Mouse (Mus musculus) embryonic facial prominence, embryonic 14.5 days (tissue): ENCODE measurements around the gene Rex2. TPM values are rescaled to one million over a fixed set of nuclear protein-coding genes. Genes with fewer than 3 reads are reported as not detected.
A peak's percentile ranks its signal among the peaks of the same experiment; 100 is the strongest.
"Not testable (repeated sequence)": the region's sequence is repeated elsewhere in the genome, so short reads cannot be mapped to it uniquely, and the experiment has no call there.

Experiments used
- ATAC-seq: fragments of 200-750 bp; cut with Nextera tagmentation; 2 replicates; pipeline ENCODE4 v1.8.0; 2017; ENCODE audit warnings: low read depth, moderate number of reproducible peaks, moderate TSS enrichment
- DNase-seq: peaks from one replicate; pipeline ENCODE4 v3.0.0-alpha.2; 2015; ENCODE audit warnings: low spot score
- H3K27ac ChIP-seq: fragments of 300-500 bp; sonication (generic); replicated peaks from 2 replicates; pipeline ENCODE4 v1.5.1; 2014; ENCODE audit warnings: low read depth, mild to moderate bottlenecking, low read length, moderate library complexity
- H3K27me3 ChIP-seq: fragments of 300-500 bp; sonication (generic); replicated peaks from 2 replicates; pipeline ENCODE4 v1.6.1; 2014; ENCODE audit warnings: low read length; ENCODE audit not compliant: control insufficient read depth, insufficient read depth
- H3K36me3 ChIP-seq: fragments of 300-500 bp; sonication (generic); 2 replicates; pipeline ENCODE4 v1.6.1; 2014; ENCODE audit warnings: low read length, mixed read lengths; ENCODE audit not compliant: control insufficient read depth, insufficient read depth
- H3K4me1 ChIP-seq: fragments of 300-500 bp; sonication (generic); 2 replicates; pipeline ENCODE4 v1.6.1; 2014; ENCODE audit warnings: antibody characterized with exemption, low read length; ENCODE audit not compliant: control insufficient read depth, insufficient read depth
- H3K4me2 ChIP-seq: fragments of 300-500 bp; sonication (generic); 2 replicates; pipeline ENCODE4 v1.6.1; 2014; ENCODE audit warnings: low read depth, mild to moderate bottlenecking, low read length, moderate library complexity, mixed read lengths
- H3K4me3 ChIP-seq: fragments of 300-500 bp; sonication (generic); 2 replicates; pipeline ENCODE4 v1.5.1; 2014; ENCODE audit warnings: low read depth, mild to moderate bottlenecking, low read length
- H3K9ac ChIP-seq: fragments of 300-500 bp; sonication (generic); 2 replicates; pipeline ENCODE4 v1.6.1; 2014; ENCODE audit warnings: low read depth, mild to moderate bottlenecking, low read length, moderate library complexity, mixed read lengths
- H3K9me3 ChIP-seq: fragments of 300-500 bp; sonication (generic); 2 replicates; pipeline ENCODE4 v1.6.1; 2016; ENCODE audit warnings: low read length; ENCODE audit not compliant: control insufficient read depth
- WGBS: fragments of 180-500 bp; shearing (Covaris S2); extraction: QIAGEN DNeasy Blood & Tissue Kit; methylation state at CpG from one replicate; pipeline ENCODE4 v1.1.7; 2014; 5-methylcytosine and 5-hydroxymethylcytosine counted together
- polyA plus RNA-seq: library from polyadenylated mRNA; unstranded; fragments of >200 nt; fragmentation: Nextera tagmentation; extraction: Ambion mirVana; gene quantifications from 2 replicates; pipeline ENCODE4 v1.2.1, GENCODE M21; 2014

The Rex2 gene
- polyA plus RNA-seq, result not detected in 2 replicates

GRCm38 (mm10) chr4:147021550-147021949, at the start of gene Rex2:
Rex2 (plus strand) TSS chr4:147021850.
- no CpG with 5 or more reads among the region's 6 CpGs for WGBS
- not testable (repeated sequence) for DNase-seq, H3K4me1 ChIP-seq, H3K36me3 ChIP-seq, H3K4me2 ChIP-seq, H3K4me3 ChIP-seq, H3K27me3 ChIP-seq, ATAC-seq, H3K9ac ChIP-seq, H3K9me3 ChIP-seq, H3K27ac ChIP-seq

DNA sequence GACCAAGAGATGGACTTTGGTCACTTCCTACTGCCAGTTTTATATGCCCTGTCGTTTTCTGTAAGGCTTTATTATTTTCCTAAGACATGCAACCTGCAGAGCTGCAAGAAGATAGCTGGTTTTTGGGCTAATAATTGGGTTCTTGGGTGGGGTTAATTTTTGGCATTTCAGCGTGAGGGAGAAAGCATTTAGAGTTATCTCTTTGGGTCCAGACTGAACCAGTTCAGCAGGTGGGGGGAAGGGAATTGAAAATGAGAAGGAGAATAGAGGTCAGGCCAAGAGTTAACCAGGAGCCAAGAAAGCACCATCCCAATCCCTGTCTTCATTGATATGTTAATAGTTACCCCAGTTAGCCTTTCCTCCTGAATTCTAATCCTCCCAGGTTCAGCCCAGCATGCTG, 45.1 kb upstream of the Rex2 start:
- not testable (repeated sequence) for H3K27ac ChIP-seq, H3K4me1 ChIP-seq, H3K36me3 ChIP-seq, H3K27me3 ChIP-seq, H3K4me3 ChIP-seq, DNase-seq, H3K9me3 ChIP-seq, H3K4me2 ChIP-seq, ATAC-seq, H3K9ac ChIP-seq
- WGBS, result 21% methylated on average over 2 of the region's 2 CpGs

DNA sequence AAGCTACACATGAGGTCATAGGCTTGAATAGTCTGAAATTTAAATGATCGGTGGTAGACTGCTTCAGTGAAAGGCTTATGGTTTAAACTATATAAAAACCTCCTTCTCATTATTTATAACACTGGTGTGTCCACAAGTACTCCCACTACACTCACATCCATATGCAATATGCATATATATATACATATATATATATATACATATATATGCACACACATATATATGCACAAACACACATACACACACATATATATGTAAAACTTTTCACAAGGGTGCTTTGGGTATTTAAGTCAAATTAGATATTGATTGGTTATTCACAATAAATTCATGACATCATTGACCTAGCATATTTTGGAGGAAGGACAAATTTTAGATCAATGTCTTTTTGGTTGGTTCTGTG, 3.2 kb upstream of the Rex2 start:
- not testable (repeated sequence) for H3K4me1 ChIP-seq, H3K4me2 ChIP-seq, ATAC-seq, H3K4me3 ChIP-seq, H3K27ac ChIP-seq, DNase-seq, H3K36me3 ChIP-seq, H3K9me3 ChIP-seq, H3K9ac ChIP-seq, H3K27me3 ChIP-seq
- WGBS, result no CpG with 5 or more reads among the region's 1 CpGs

GRCm38 (mm10) chr4:147026374-147026773, 4.7 kb downstream of the Rex2 start:
- WGBS, result 42% methylated on average over 1 of the region's 1 CpGs
- not testable (repeated sequence) for H3K4me3 ChIP-seq, H3K9me3 ChIP-seq, H3K4me2 ChIP-seq, H3K4me1 ChIP-seq, H3K27me3 ChIP-seq, H3K36me3 ChIP-seq, H3K9ac ChIP-seq, DNase-seq, H3K27ac ChIP-seq, ATAC-seq

DNA sequence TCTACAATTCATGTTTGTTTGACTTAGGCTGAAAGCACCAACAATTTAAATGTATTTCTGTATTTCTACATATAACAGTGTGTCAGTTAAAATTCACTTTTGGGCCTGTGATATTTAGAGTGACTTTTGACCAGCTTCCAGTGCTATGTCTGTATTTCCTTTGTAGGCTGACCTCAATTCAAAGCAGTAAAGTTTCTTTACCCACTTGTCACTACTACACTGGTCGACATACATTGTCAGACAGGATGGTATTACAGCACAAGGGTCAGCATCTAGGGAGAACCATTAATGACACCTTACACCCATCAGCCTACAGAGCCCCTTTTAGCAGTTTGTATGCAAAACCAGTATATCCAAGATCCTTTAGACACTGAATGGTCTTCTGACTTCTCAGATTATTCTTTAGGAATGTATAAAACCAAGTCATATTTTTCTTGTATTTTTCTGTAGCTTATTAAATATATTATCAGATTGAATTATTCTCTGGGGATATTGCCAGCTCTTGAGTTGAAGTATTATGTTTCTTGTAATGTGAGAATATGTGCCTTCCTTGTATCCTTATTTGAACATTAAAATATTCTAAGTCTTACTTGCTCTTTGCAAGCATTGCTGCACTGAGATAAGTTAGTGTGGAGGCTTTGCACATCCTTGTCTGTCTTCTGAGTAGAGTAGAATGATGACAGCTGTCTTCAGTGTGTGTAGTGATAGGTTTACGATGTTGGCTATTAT, 9.8 kb downstream of the Rex2 start:
- H3K27ac ChIP-seq, H3K9me3 ChIP-seq, H3K36me3 ChIP-seq, H3K4me3 ChIP-seq, H3K9ac ChIP-seq, H3K4me2 ChIP-seq, H3K4me1 ChIP-seq, DNase-seq, H3K27me3 ChIP-seq: not testable (repeated sequence)
- 0 out of 2 replicates have a peak, but pooled peaks have one; percentile 37 for ATAC-seq
- WGBS, result 76% methylated on average over 1 of the region's 2 CpGs

DNA sequence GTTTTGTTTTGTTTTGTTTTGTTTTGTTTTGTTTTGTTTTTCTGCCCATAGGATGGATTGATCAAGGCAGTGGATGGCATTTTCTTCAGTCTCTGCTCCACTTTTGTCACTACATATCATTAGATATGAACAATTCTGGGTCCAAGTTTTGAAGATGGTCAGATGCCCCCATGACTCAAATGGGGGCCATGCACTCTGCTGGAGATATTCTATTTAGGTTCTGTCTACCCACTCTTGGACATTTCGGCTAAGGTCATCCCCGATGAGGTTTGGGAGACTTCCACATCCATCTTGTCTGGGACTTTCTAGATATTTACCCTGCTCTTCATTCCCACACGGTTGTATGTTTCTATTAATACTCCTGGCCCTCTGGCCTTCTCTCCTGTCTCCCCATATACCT, 42.1 kb downstream of the Rex2 start:
- H3K4me3 ChIP-seq, H3K9me3 ChIP-seq, DNase-seq, ATAC-seq, H3K4me1 ChIP-seq, H3K4me2 ChIP-seq, H3K27ac ChIP-seq, H3K36me3 ChIP-seq, H3K27me3 ChIP-seq, H3K9ac ChIP-seq: not testable (repeated sequence)
- 100% methylated on average over 2 of the region's 3 CpGs for WGBS

DNA sequence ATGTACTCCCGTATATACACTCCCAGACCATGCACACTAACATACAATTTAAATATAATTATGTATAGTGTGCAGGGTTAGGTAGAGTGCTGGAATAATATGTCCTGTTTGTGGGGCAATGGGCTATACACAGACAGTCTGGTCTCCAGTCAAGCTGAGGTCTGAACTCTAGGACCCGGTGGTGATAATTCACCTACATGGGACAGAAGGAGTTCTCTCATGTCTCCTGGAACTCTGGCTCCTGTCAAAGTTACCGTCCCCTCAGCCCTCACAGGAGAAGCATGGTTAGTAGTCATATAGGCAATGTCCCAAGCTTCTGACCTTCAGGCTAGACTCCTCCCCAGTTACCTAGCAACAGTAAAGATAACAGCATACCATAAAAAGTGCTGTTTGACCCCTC, 44.2 kb downstream of the Rex2 start:
- not testable (repeated sequence) for H3K9me3 ChIP-seq, H3K4me3 ChIP-seq, H3K4me2 ChIP-seq, H3K9ac ChIP-seq, ATAC-seq, H3K27me3 ChIP-seq, H3K36me3 ChIP-seq, DNase-seq, H3K27ac ChIP-seq, H3K4me1 ChIP-seq
- 79% methylated on average over 2 of the region's 3 CpGs for WGBS

DNA sequence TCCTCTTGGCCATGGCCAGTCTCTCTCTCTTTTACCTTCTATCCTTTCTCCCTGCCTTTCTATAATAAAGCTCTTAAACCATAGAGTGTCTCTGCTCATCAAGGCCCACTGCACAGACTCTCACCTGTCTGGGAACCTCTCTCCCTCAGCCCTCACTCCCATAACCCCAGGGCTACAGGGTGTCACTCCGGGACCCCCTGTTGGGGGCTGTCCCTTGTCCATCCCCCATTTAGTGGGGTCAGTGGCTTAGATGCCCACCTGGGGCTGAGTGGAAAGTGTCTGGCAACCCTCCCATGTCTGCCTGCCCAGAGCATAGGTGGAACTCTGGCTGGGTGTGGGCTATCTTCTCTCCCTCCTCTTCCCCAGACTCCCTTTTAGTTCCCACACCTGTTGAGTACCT, 44.7 kb downstream of the Rex2 start:
- not testable (repeated sequence) for H3K27me3 ChIP-seq, ATAC-seq, H3K36me3 ChIP-seq, H3K9ac ChIP-seq, H3K4me1 ChIP-seq, DNase-seq, H3K4me3 ChIP-seq, H3K9me3 ChIP-seq, H3K4me2 ChIP-seq, H3K27ac ChIP-seq
- WGBS, result 80% methylated on average over 1 of the region's 1 CpGs

DNA sequence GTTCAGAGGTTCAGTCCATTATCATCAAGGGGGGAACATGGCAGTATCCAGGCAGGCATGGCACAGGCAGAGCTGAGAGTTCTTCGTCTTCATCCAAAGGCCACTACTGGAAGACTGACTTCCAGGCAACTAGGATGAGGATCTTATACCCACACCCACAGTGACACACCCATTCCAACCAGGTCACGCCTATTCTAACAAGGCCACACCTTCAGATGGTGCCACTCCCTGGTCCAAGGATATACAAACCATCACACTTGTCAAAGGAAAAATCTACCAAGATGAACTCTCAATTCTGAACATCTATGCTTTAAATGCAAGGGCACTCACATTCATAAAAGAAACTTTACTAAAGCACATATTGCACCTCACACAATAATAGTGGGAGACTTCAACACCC, 74.0 kb downstream of the Rex2 start:
- not testable (repeated sequence) for H3K4me2 ChIP-seq, ATAC-seq, H3K9me3 ChIP-seq, H3K4me1 ChIP-seq, H3K27me3 ChIP-seq, DNase-seq, H3K9ac ChIP-seq, H3K4me3 ChIP-seq, H3K36me3 ChIP-seq, H3K27ac ChIP-seq
- 62% methylated on average over 2 of the region's 2 CpGs for WGBS
